Mouse (Mus musculus) intestine, postnatal 0 days (tissue): ENCODE data around the gene Prnp. TPM values are rescaled to one million over a fixed set of nuclear protein-coding genes. Genes with fewer than 3 reads are reported as not detected.
A peak's percentile ranks its signal among the peaks of the same experiment; 100 is the strongest.

Source experiments
- ATAC-seq: fragments of 200-750 bp; cut with Nextera tagmentation; 2 replicates; pipeline ENCODE4 v1.8.0; 2017; ENCODE audit warnings: mild to moderate bottlenecking, moderate TSS enrichment, moderate library complexity
- H3K27ac ChIP-seq: fragments of 300-500 bp; sonication (generic); 2 replicates; pipeline ENCODE4 v1.5.1; 2014; ENCODE audit warnings: mild to moderate bottlenecking, low read depth, low read length, moderate library complexity
- H3K27me3 ChIP-seq: fragments of 300-500 bp; sonication (generic); replicated peaks from 2 replicates; pipeline ENCODE4 v1.6.1; 2014; ENCODE audit warnings: low read length, mixed read lengths; ENCODE audit not compliant: control insufficient read depth, insufficient read depth
- H3K36me3 ChIP-seq: fragments of 300-500 bp; sonication (generic); 2 replicates; pipeline ENCODE4 v1.6.1; 2014; ENCODE audit warnings: mild to moderate bottlenecking, moderate library complexity; ENCODE audit not compliant: control insufficient read depth, insufficient read depth
- H3K4me1 ChIP-seq: fragments of 300-500 bp; sonication (generic); replicated peaks from 2 replicates; pipeline ENCODE4 v1.6.1; 2014; ENCODE audit warnings: antibody characterized with exemption, low read length, mixed read lengths; ENCODE audit not compliant: control insufficient read depth, insufficient read depth
- H3K4me2 ChIP-seq: fragments of 300-500 bp; sonication (generic); replicated peaks from 2 replicates; pipeline ENCODE4 v1.6.1; 2014; ENCODE audit warnings: low read depth, mild to moderate bottlenecking, moderate library complexity
- H3K4me3 ChIP-seq: fragments of 300-500 bp; sonication (generic); 2 replicates; pipeline ENCODE4 v1.5.1; 2014; ENCODE audit warnings: low read depth, low read length
- H3K9ac ChIP-seq: fragments of 300-500 bp; sonication (generic); 2 replicates; pipeline ENCODE4 v1.6.1; 2014; ENCODE audit warnings: mild to moderate bottlenecking, low read depth, low read length
- H3K9me3 ChIP-seq: fragments of 300-500 bp; sonication (generic); 2 replicates; pipeline ENCODE4 v1.6.1; 2016; ENCODE audit warnings: mixed run types; ENCODE audit not compliant: control insufficient read depth
- CTCF ChIP-seq: sonication (generic); IDR thresholded peaks from 2 replicates; pipeline ENCODE4 v1.5.1; 2016; ENCODE audit warnings: low read depth, mild to moderate bottlenecking, control low read depth, antibody characterized with exemption, moderate library complexity
- WGBS: fragments of 180-500 bp; shearing (Covaris S2); extraction: QIAGEN DNeasy Blood & Tissue Kit; methylation state at CpG from one replicate; pipeline ENCODE4 v1.1.7; 2014; 5-methylcytosine and 5-hydroxymethylcytosine counted together
- polyA plus RNA-seq: library from polyadenylated mRNA; unstranded; fragments of >200 nt; fragmentation: Nextera tagmentation; extraction: Ambion mirVana; gene quantifications from 2 replicates; pipeline ENCODE4 v1.2.1, GENCODE M21; 2015

Prnp gene
- polyA plus RNA-seq, 1 experiment from 2014 or later, result 47.5 TPM

- ATAC-seq, result no peak
- no peaks in the 10 kb centered on the region for H3K9me3 ChIP-seq
- H3K4me3 ChIP-seq, result no peak overlapping the region
- 63% methylated on average over 8 of the region's 8 CpGs for WGBS
- no peak overlapping the region for H3K4me2 ChIP-seq
- H3K27ac ChIP-seq, result no peak overlapping the region
- H3K36me3 ChIP-seq, result no peaks in the 10 kb centered on the region
- no peak overlapping the region for H3K9ac ChIP-seq
- no peaks in the 10 kb centered on the region for H3K4me1 ChIP-seq
- no peaks in the 10 kb centered on the region for H3K27me3 ChIP-seq
- TF ChIP-seq CTCF, result no peak
Measured at GRCm38 (mm10) chr2:131945225-131945624, 35.5 kb downstream of the Prnp start.

- no peak overlapping the region for H3K27ac ChIP-seq
- no peak for TF ChIP-seq CTCF
- H3K27me3 ChIP-seq, result no peaks in the 10 kb centered on the region; the same call in 1 of the 2 replicates
- WGBS, result 80% methylated on average over 6 of the region's 6 CpGs
- H3K9me3 ChIP-seq, result no peaks in the 10 kb centered on the region
- ATAC-seq, result no peak
- H3K9ac ChIP-seq, result no peak overlapping the region
- no peaks in the 10 kb centered on the region for H3K4me1 ChIP-seq
- no peaks in the 10 kb centered on the region for H3K36me3 ChIP-seq
- no peak overlapping the region for H3K4me2 ChIP-seq
- no peak overlapping the region for H3K4me3 ChIP-seq
Measured at GRCm38 (mm10) chr2:131945765-131946164, 36.0 kb downstream of the Prnp start.

- H3K4me1 ChIP-seq, result no peaks in the 10 kb centered on the region
- H3K9me3 ChIP-seq, result no peaks in the 10 kb centered on the region
- peaks cover 2% of the 10 kb centered on the region; the same call in 1 of the 2 replicates for H3K27me3 ChIP-seq
- H3K4me2 ChIP-seq, result no peak overlapping the region
- no peak for TF ChIP-seq CTCF
- WGBS, result 84% methylated on average over 16 of the region's 16 CpGs
- H3K4me3 ChIP-seq, result no peak overlapping the region
- H3K9ac ChIP-seq, result no peak overlapping the region
- no peaks in the 10 kb centered on the region for H3K36me3 ChIP-seq
- no peak for ATAC-seq
- no peak overlapping the region for H3K27ac ChIP-seq
Measured at GRCm38 (mm10) chr2:131946351-131946750, 36.6 kb downstream of the Prnp start.

DNA sequence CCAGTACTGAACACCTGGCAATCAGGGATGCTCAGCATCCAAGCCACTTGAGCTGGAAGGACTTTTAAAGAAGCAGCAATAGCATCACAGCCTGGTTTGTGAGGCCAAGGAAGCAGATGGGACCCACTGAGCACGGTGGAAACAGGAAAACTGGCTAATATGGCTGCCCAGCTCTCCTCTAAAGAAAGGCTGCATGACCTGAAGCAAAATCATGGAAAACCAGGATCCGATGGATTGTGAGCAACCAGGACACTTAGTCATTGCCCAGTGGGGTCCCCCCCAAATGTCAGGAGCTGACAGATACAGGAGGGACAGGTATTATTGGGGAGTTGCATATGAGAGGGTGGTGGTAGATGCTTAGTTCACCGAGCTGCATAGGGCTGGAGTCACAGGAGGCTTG lies 38.4 kb downstream of the Prnp start:
- H3K27ac ChIP-seq, result no peak overlapping the region
- H3K9ac ChIP-seq, result no peak overlapping the region
- WGBS, result 71% methylated on average over 3 of the region's 3 CpGs
- no peak overlapping the region for H3K4me2 ChIP-seq
- TF ChIP-seq CTCF, result no peak
- no peaks in the 10 kb centered on the region for H3K36me3 ChIP-seq
- no peak for ATAC-seq
- no peaks in the 10 kb centered on the region for H3K4me1 ChIP-seq
- peaks cover 14% of the 10 kb centered on the region for H3K27me3 ChIP-seq
- H3K9me3 ChIP-seq, result no peaks in the 10 kb centered on the region
- H3K4me3 ChIP-seq, result no peak overlapping the region

DNA sequence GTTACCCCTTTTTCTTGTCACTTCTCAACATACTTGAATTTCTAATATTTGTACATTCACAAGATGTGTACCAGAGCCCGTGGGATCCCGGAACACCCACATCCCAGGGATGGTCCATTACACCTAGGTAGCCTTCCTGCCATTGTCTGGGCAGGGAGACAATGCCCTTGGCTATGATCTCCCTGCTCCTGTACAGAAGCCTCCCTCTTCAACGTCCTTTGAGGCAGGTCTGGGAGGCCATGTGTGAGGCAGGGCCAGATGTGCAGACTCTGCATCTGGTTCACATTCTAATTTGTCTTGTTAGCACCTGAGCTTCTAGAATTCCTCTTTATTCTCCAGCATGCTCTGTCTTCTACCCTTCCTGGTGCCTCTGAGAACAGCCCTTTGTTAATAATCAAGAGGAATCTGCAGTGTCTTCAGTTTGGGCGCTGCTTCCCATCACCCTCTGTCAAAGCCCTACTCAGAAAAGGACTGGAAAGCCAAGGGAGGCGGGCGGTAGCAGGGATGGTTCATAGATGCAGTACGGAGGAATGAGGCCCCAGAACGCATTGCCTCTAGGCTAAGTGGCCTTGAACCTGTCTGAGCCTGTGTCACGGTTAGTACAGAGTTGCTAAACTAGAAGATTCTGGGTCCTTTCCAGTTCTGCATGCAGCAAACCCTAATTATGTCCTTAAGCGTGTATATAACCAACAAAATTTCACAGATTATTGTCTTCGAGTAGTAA lies 39.4 kb downstream of the Prnp start:
- 61% methylated on average over 11 of the region's 11 CpGs for WGBS
- no peaks in the 10 kb centered on the region for H3K4me1 ChIP-seq

DNA sequence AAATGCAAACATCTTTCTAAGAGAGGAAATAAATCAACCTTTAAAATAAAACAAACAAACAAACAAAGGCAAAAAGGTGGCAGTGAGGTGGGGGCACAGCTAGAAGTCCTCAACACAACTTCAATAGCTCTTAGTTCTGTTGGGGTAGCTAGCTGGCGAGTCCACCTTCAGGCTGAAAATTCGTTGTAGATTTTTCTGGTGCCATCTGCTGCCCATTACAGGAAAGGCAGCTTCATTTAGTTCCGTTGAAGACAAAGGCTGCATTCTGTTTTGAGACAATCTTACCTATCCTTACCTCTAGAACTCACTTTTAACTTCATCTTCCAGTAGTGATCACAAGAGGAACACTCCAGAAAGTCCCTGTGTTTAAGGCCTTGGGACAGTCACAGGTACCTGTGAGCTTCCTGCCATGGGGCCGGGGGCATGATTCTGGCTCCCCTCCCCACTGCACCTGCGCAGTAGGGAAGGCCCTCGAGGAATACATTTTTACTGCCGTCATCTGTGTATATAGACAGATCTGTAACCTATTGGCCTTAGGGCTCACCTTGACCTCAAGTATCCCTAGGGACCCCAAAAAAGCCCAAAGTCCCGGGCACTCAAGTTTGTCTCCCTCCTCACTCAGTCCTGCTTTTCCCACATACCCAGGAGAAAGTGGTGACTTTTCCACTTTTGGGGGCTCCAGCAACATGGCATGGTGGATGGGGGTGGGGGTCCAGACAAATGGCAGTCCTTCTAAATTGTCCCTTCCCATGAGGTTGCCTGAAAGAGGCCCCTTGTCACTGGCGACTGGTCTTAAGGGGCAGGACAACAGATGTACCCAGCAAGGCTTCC lies 40.3 kb downstream of the Prnp start:
- no peak for ATAC-seq
- no peaks in the 10 kb centered on the region for H3K36me3 ChIP-seq
- no peak overlapping the region for H3K27ac ChIP-seq
- H3K4me1 ChIP-seq, result no peaks in the 10 kb centered on the region
- 41% methylated on average over 9 of the region's 9 CpGs for WGBS
- no peak overlapping the region for H3K4me3 ChIP-seq
- peak; percentile 82 for TF ChIP-seq CTCF
- no peak overlapping the region for H3K9ac ChIP-seq
- H3K9me3 ChIP-seq, result no peaks in the 10 kb centered on the region
- H3K4me2 ChIP-seq, result no peak overlapping the region
- peaks cover 18% of the 10 kb centered on the region for H3K27me3 ChIP-seq

More for the DNA sequence above, 39.4 kb downstream of the Prnp start:
- Histone ChIP-seq H3K4me3 (no peak overlapping the region), H3K27ac (no peak overlapping the region), H3K9me3 (no peaks in the 10 kb centered on the region), H3K27me3 (peaks cover 18% of the 10 kb centered on the region), H3K9ac (no peak overlapping the region), H3K36me3 (no peaks in the 10 kb centered on the region), H3K4me2 (no peak overlapping the region)
- no peak for ATAC-seq
- no peak for TF ChIP-seq CTCF
